Mouse (Mus musculus) CD8-positive naive resting alpha-beta T cell, adult 57 days (primary cell): ENCODE results near the gene Cdhr1. TPM values are rescaled to one million over a fixed set of nuclear protein-coding genes. Genes with fewer than 3 reads are reported as not detected.

ENCODE experiments used
- total RNA-seq: library from RNA; stranded (reverse); gene quantifications from one replicate; pipeline ENCODE4 v1.2.4, GENCODE M21; 2023

Cdhr1 gene
- 0.21 TPM for total RNA-seq

DNA sequence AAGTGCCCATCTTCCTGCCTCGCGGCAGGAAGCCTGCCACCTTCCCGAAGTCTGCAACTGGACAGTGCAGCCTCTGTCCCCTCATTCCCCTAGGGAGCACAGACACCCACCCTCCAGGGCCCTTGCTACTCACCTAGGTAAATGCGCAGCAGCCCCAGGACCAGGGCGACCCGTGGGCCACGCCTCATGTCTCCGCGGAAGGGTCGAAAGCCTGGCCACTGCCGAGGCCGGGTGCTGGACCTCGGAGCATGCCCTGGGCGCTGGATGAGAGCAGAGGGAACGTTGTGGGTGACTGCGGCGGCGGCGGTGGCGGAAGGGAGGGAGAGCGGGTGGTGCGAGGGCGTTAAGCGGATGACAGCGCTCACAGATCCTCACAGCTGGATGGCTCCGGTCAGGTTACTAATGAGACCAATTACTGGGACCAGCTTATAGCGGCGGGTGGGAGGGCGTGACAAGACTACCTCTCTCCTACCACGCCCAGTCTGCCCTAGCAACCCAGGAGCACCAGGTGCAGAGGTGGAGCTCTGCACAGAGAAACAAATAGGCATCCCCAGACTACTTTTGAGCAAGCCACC, at the start of gene Cdhr1:
TSS of gene Cdhr1 (minus strand) at position 392 of the 575 bp plus-strand sequence.

DNA sequence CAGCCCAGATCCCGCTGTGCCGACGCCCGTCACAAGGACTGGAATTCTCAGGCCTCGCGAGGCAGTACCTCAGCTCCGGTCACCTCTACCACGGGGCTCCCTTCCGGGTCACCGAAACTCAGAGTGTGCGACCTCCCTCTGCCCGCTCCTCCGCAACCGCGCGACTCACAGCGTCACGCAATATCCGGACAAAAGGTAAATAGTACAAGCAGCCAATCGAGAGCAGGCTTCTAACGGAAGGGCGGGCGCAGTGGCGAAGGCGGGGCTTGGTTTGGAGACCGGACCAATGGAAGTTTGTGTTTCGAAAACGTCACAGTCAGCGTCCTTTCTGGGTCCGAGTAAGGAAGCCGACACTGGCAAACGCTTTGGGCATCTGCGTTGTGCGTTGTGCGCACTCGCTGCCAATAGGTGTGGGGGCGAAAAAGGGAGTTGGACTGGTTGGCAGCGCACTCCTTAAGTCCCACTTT, 37.0 kb upstream of the Cdhr1 start, which contains the start of gene Ghitm:
TSS of gene Ghitm (minus strand) at position 146 of the 467 bp plus-strand sequence.

DNA sequence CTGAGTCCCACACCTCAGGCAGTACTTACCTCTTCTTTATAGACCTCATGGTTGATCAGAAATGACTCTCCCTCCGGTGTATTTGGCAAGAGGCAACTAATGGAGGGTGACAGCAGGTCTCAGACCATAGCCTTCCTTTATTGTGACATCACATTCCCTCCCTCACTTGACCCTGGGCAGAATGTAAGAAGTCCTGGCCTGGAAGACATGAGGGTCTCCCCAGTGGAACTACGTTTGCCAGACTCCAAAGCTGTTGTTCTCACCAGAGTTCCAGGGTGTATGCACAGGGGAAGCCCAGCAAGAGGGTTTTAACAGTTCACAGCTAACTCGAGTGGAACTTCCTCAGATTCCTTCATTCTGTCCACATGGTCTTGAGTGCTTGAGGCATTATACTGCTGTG, 15.8 kb upstream of the Cdhr1 start, which contains the start of gene 2610528A11Rik:
TSS of gene 2610528A11Rik (minus strand) at position 101 of the 400 bp plus-strand sequence.

DNA sequence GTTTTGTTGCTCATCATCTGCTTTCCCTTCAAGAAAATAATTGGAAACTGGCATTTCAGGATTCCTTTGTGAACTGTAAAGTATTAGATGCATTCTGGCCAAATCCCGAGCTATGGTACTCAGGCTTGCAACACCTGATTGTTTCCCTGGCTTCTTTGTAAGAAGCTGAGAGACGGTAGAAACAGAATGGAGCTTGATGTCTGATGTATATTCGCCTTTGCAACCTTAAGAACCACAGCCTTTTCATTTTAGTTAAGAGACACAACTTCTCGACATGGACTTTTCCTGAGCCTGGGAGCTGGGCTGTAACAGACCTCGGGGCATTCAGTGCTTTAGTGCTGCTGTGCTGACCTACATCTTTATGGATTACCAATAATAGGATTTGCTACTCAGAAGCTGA, 30.5 kb downstream of the Cdhr1 start, which contains the start of gene Lrit2:
TSS of gene Lrit2 (plus strand) at position 301 of the 400 bp plus-strand sequence.

DNA sequence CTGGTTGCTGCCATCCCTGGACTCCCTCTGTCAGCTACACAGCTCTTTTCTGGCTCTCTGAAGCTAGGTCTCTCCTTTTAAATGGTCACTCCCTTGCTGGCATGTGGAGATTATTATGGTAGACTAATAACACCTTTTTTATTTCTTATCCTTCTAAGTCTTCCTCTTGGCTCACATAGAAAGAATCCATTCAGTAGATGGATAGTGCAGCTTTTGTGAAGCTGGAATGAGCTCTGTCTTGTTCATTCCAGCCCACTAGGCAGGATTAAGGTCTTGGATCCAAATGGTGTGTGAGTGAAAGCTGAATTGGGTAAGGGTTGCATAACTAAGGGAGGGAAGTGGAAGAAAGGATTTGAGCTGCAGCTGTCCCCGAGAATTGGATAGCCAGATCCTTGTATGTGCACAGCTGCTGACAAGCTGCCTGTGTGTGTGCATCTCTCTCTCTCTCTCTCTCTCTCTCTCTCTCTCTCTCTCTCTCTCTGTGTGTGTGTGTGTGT, 49.2 kb downstream of the Cdhr1 start, which contains the start of gene Rgr:
TSS of gene Rgr (minus strand) at position 51 of the 497 bp plus-strand sequence.

Other genes with a start within 250 kb of the Cdhr1 start
- gene Ccser2, start 129.6 kb downstream of the Cdhr1 start, total RNA-seq: 32.3 TPM
- not detected for gene Rgr, start 49.4 kb downstream of the Cdhr1 start, total RNA-seq
- gene Lrit1, start 43.5 kb downstream of the Cdhr1 start, total RNA-seq: not detected
- not detected for gene Lrit2, start 30.4 kb downstream of the Cdhr1 start, total RNA-seq
- gene 2610528A11Rik, start 15.7 kb upstream of the Cdhr1 start, total RNA-seq: not detected
- gene Ghitm, start 36.9 kb upstream of the Cdhr1 start, total RNA-seq: 170 TPM